9 mouse cellular contexts compared by ENCODE assay signal in the genomic region with DNA sequence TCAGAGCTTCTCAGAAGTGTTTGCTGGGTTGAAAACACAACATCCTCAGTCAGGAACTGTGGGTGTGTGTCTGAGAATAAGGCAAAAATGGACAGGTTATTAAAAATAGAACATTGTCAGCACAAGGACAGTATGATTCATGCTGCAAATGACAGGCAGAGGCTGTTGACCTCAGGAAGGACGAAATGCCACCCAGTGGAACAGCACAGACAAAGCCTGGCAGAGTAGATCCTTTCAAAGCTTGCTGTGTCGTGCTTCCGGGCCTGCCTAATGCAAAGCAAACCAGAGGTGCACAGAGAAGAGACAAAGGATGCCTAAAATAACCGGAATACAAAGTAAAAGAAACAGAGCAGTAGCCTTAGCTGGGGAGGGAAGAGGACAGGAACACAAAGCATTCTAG. TPM values are rescaled to one million over a fixed set of nuclear protein-coding genes. Genes with fewer than 3 reads are reported as not detected.
DNase-seq lines count a peak whose midpoint lies in the region; ATAC-seq and TF ChIP-seq lines count a peak whose summit lies in the region.
"Had no signal": no experiment of that assay in that cellular context is flagged by ENCODE, and none has a peak within 500 bp of the region (broad histone marks: within the 10 kb centered on the region; RNA-seq: fewer than 3 reads in every experiment).

No protein-coding gene starts in this region.

- H3K36me3 ChIP-seq in kidney, embryonic 16.5 days (ENCODE audit: insufficient read depth, low read length): no peaks in the 10 kb centered on the region
- no peaks in the 10 kb centered on the region for H3K36me3 ChIP-seq in kidney, embryonic 14.5 days (ENCODE audit: control insufficient read depth, insufficient read depth, low read length)
- no peaks in the 10 kb centered on the region for H3K36me3 ChIP-seq in heart, postnatal 0 days (replicated peaks; ENCODE audit: control insufficient read depth, insufficient read depth, low read length)
- no peaks in the 10 kb centered on the region for H3K36me3 ChIP-seq in midbrain, postnatal 0 days (ENCODE audit: insufficient read depth, low read length)
- H3K36me3 ChIP-seq: embryonic facial prominence, embryonic 13.5 days had no signal

- peaks cover 9% of the 10 kb centered on the region for H3K4me1 ChIP-seq in kidney, embryonic 16.5 days (ENCODE audit: insufficient read depth, low read length)
- H3K4me1 ChIP-seq in kidney, embryonic 14.5 days (ENCODE audit: control insufficient read depth, insufficient read depth, low read length): peaks cover 6% of the 10 kb centered on the region
- H3K4me1 ChIP-seq in bone marrow macrophage, adult 2 months (ENCODE audit: control insufficient read depth, insufficient read depth, low read length): peaks cover 20% of the 10 kb centered on the region
- H3K4me1 ChIP-seq in heart, postnatal 0 days (ENCODE audit: control insufficient read depth, insufficient read depth): peaks cover 13% of the 10 kb centered on the region
- H3K4me1 ChIP-seq in midbrain, postnatal 0 days (ENCODE audit: insufficient read depth, low read length): peaks cover 6% of the 10 kb centered on the region; the same call in 1 of the 2 replicates

- TF ChIP-seq EP300 in heart, postnatal 0 days (IDR thresholded peaks at IDR 0.05; ENCODE audit: low read depth): no peak

- H3K27ac ChIP-seq in kidney, embryonic 16.5 days (ENCODE audit: low read length): peak overlapping the region; percentile 20
- no peak overlapping the region for H3K27ac ChIP-seq in kidney, embryonic 14.5 days (ENCODE audit: low read depth, low read length)
- H3K27ac ChIP-seq in bone marrow macrophage, adult 2 months (ENCODE audit: insufficient read depth, low read depth, low read length): peak overlapping the region; percentile 47; the same call in 1 of the 2 replicates
- H3K27ac ChIP-seq in heart, postnatal 0 days (ENCODE audit: low read depth): peak overlapping the region; percentile 69
- H3K27ac ChIP-seq in midbrain, postnatal 0 days (ENCODE audit: low read depth, low read length): peak overlapping the region; percentile 65
- H3K27ac ChIP-seq: embryonic facial prominence, embryonic 13.5 days had no signal

- ATAC-seq in kidney, embryonic 16.5 days (ENCODE audit: low FRiP score, low TSS enrichment): peak; percentile 57; the same call in 1 of the 2 replicates
- ATAC-seq in kidney, embryonic 14.5 days (ENCODE audit: low FRiP score, low TSS enrichment): no peak
- peak; percentile 81 for ATAC-seq in heart, postnatal 0 days (ENCODE audit: insufficient read depth, low read depth)
- peak; percentile 44; the same call in 1 of the 2 replicates for ATAC-seq in midbrain, postnatal 0 days (ENCODE audit: low FRiP score)

- H3K9me3 ChIP-seq in kidney, embryonic 16.5 days (ENCODE audit: low read length): no peaks in the 10 kb centered on the region
- H3K9me3 ChIP-seq in kidney, embryonic 14.5 days (ENCODE audit: control insufficient read depth, low read length): no peaks in the 10 kb centered on the region
- no peaks in the 10 kb centered on the region for H3K9me3 ChIP-seq in heart, postnatal 0 days (replicated peaks; ENCODE audit: control insufficient read depth, low read length)
- no peaks in the 10 kb centered on the region for H3K9me3 ChIP-seq in midbrain, postnatal 0 days (ENCODE audit: low read length)
- H3K9me3 ChIP-seq: embryonic facial prominence, embryonic 13.5 days had no signal

- no peak for TF ChIP-seq POLR2A in bone marrow macrophage, adult 2 months (IDR thresholded peaks at IDR 0.05; ENCODE audit: borderline replicate concordance, low read depth, low read length)

- peak; percentile 84 for DNase-seq in heart, postnatal 0 days (ENCODE audit: low spot score)
- DNase-seq in midbrain, postnatal 0 days (ENCODE audit: low spot score): peak; percentile 47
- no peak for DNase-seq in urinary bladder, postnatal 36 days (ENCODE audit: low spot score in 2 of 2)
- DNase-seq in layer of hippocampus, postnatal 36 days: no peak
- DNase-seq in thymus, postnatal 14 days: no peak

- no peak overlapping the region for H3K4me2 ChIP-seq in kidney, embryonic 16.5 days (replicated peaks; ENCODE audit: low read depth, low read length)
- no peak overlapping the region for H3K4me2 ChIP-seq in kidney, embryonic 14.5 days (replicated peaks; ENCODE audit: low read depth, low read length)
- H3K4me2 ChIP-seq in heart, postnatal 0 days (ENCODE audit: low read depth, low read length): no peak overlapping the region
- H3K4me2 ChIP-seq in midbrain, postnatal 0 days (ENCODE audit: low read depth, low read length, poor library complexity, severe bottlenecking): no peak overlapping the region
- H3K4me2 ChIP-seq: embryonic facial prominence, embryonic 13.5 days had no signal

- WGBS in kidney, embryonic 16.5 days: 45% methylated on average over 4 of the region's 4 CpGs
- WGBS in kidney, embryonic 14.5 days: 38% methylated on average over 4 of the region's 4 CpGs
- WGBS in heart, postnatal 0 days: 5% methylated on average over 4 of the region's 4 CpGs
- WGBS in midbrain, postnatal 0 days: 3% methylated on average over 4 of the region's 4 CpGs

- H3K27me3 ChIP-seq in kidney, embryonic 16.5 days (ENCODE audit: insufficient read depth, low read length): no peaks in the 10 kb centered on the region
- H3K27me3 ChIP-seq in kidney, embryonic 14.5 days (ENCODE audit: control insufficient read depth, insufficient read depth, low read length): no peaks in the 10 kb centered on the region
- no peaks in the 10 kb centered on the region for H3K27me3 ChIP-seq in heart, postnatal 0 days (ENCODE audit: control insufficient read depth, insufficient read depth, low read length)
- H3K27me3 ChIP-seq in midbrain, postnatal 0 days (ENCODE audit: insufficient read depth, low read length): no peaks in the 10 kb centered on the region
- H3K27me3 ChIP-seq: embryonic facial prominence, embryonic 13.5 days had no signal

- H3K9ac ChIP-seq in kidney, embryonic 16.5 days (replicated peaks; ENCODE audit: low read length): no peak overlapping the region
- H3K9ac ChIP-seq in kidney, embryonic 14.5 days (ENCODE audit: low read depth, low read length): no peak overlapping the region
- H3K9ac ChIP-seq in heart, postnatal 0 days (replicated peaks; ENCODE audit: low read depth, low read length): no peak overlapping the region
- no peak overlapping the region for H3K9ac ChIP-seq in midbrain, postnatal 0 days (replicated peaks; ENCODE audit: low read length, poor library complexity, severe bottlenecking)
- H3K9ac ChIP-seq: embryonic facial prominence, embryonic 13.5 days had no signal

- no peak overlapping the region for H3K4me3 ChIP-seq in kidney, embryonic 16.5 days (ENCODE audit: low read length)
- H3K4me3 ChIP-seq in kidney, embryonic 14.5 days (ENCODE audit: low read length): no peak overlapping the region
- H3K4me3 ChIP-seq in bone marrow macrophage, adult 2 months (ENCODE audit: insufficient read depth, low read length): no peak overlapping the region
- no peak overlapping the region for H3K4me3 ChIP-seq in heart, postnatal 0 days (ENCODE audit: low read depth, low read length)
- H3K4me3 ChIP-seq in midbrain, postnatal 0 days (ENCODE audit: low read depth, low read length): no peak overlapping the region
- H3K4me3 ChIP-seq: embryonic facial prominence, embryonic 13.5 days had no signal

- TF ChIP-seq CTCF in bone marrow macrophage, adult 2 months (IDR thresholded peaks at IDR 0.05; ENCODE audit: low read depth, low read length): no peak
- peak; percentile 24 for TF ChIP-seq CTCF in heart, postnatal 0 days (IDR thresholded peaks at IDR 0.05; ENCODE audit: low read depth)
- peak; percentile 32 for TF ChIP-seq CTCF in midbrain, postnatal 0 days (IDR thresholded peaks at IDR 0.05)

RNA-seq across cellular contexts. Expression of a gene that starts 54.4 kb away (rescaled TPM):
- 34.9 and 47.1 TPM in 2 replicates for polyA plus RNA-seq in kidney, embryonic 16.5 days (2015; fragmentation: Nextera tagmentation; extraction: Ambion mirVana)
- polyA plus RNA-seq in kidney, embryonic 14.5 days (2014; fragmentation: Nextera tagmentation; extraction: Ambion mirVana): 57.6 and 64.1 TPM in 2 replicates
- polyA plus RNA-seq in bone marrow macrophage, adult 2 months (2012; ENCODE audit: insufficient read depth, insufficient read length, missing spikeins): 69.1 and 76.8 TPM in 2 replicates
- 31.8 and 41.4 TPM in 2 replicates for total RNA-seq in heart, postnatal 0 days (2014; rRNA removed; ENCODE audit: low replicate concordance)
- 33.6 and 36.9 TPM in 2 replicates for polyA plus RNA-seq in heart, postnatal 0 days (2015; fragmentation: Nextera tagmentation; extraction: Ambion mirVana)
- 53.2 and 70.6 TPM in 2 replicates for total RNA-seq in midbrain, postnatal 0 days (2014; rRNA removed)
- 53.4 and 73.9 TPM in 2 replicates for polyA plus RNA-seq in midbrain, postnatal 0 days (2015; fragmentation: Nextera tagmentation; extraction: Ambion mirVana)
- 10 to 100 TPM; 44.6 to 49.9 TPM for total RNA-seq in layer of hippocampus, postnatal 36 days (2021)

Comparison
In these comparisons a context has a peak if more than half of its experiments do, and no peak if none do; other contexts are left out.
1. DNase-seq: peak in heart, postnatal 0 days (single experiment) and midbrain, postnatal 0 days (single experiment); none in urinary bladder, postnatal 36 days (0 of 2), layer of hippocampus, postnatal 36 days (0 of 2) and thymus, postnatal 14 days (single experiment).